Comparison of ENCODE assay signal across 9 mouse cellular contexts in genomic region chr8:126589507-126590023, GRCm38 (mm10). TPM values are rescaled to one million over a fixed set of nuclear protein-coding genes. Genes with fewer than 3 reads are reported as not detected.
DNase-seq lines count a peak whose midpoint lies in the region; ATAC-seq and TF ChIP-seq lines count a peak whose summit lies in the region.
"Had no signal": no experiment of that assay in that cellular context is flagged by ENCODE, and none has a peak within 500 bp of the region (broad histone marks: within the 10 kb centered on the region; RNA-seq: fewer than 3 reads in every experiment).

No protein-coding gene starts in this region.

- H3K4me3 ChIP-seq in lung, embryonic 14.5 days (ENCODE audit: low read depth, low read length) = peak overlapping the region; percentile 100
- peak overlapping the region; percentile 100 for H3K4me3 ChIP-seq in embryonic facial prominence, embryonic 13.5 days
- H3K4me3 ChIP-seq in intestine, embryonic 16.5 days (ENCODE audit: low read length) = peak overlapping the region; percentile 100
- peak overlapping the region; percentile 100 for H3K4me3 ChIP-seq in neural tube, embryonic 14.5 days (ENCODE audit: low read depth, low read length)

- H3K9ac ChIP-seq in lung, embryonic 14.5 days = peak overlapping the region; percentile 100
- H3K9ac ChIP-seq in embryonic facial prominence, embryonic 13.5 days = peak overlapping the region; percentile 80
- H3K9ac ChIP-seq in intestine, embryonic 16.5 days (ENCODE audit: low read depth, low read length) = peak overlapping the region; percentile 100
- peak overlapping the region; percentile 55 for H3K9ac ChIP-seq in neural tube, embryonic 14.5 days (replicated peaks; ENCODE audit: low read depth, low read length)

- H3K4me2 ChIP-seq in lung, embryonic 14.5 days = peak overlapping the region; percentile 99
- H3K4me2 ChIP-seq in embryonic facial prominence, embryonic 13.5 days = peak overlapping the region; percentile 84
- peak overlapping the region; percentile 81 for H3K4me2 ChIP-seq in intestine, embryonic 16.5 days (ENCODE audit: low read depth, low read length)
- peak overlapping the region; percentile 98 for H3K4me2 ChIP-seq in neural tube, embryonic 14.5 days (ENCODE audit: low read depth, low read length)

- peak overlapping the region; percentile 62 for H3K27ac ChIP-seq in lung, embryonic 14.5 days (ENCODE audit: low read depth)
- H3K27ac ChIP-seq in embryonic facial prominence, embryonic 13.5 days = peak overlapping the region; percentile 52
- H3K27ac ChIP-seq in intestine, embryonic 16.5 days (ENCODE audit: low read length) = peak overlapping the region; percentile 90
- H3K27ac ChIP-seq in neural tube, embryonic 14.5 days (ENCODE audit: low read depth, low read length) = no peak overlapping the region

- no peaks in the 10 kb centered on the region for H3K9me3 ChIP-seq in lung, embryonic 14.5 days (ENCODE audit: low read depth, low read length)
- no peaks in the 10 kb centered on the region for H3K9me3 ChIP-seq in embryonic facial prominence, embryonic 13.5 days
- no peaks in the 10 kb centered on the region for H3K9me3 ChIP-seq in intestine, embryonic 16.5 days (ENCODE audit: control insufficient read depth, low read length)
- no peaks in the 10 kb centered on the region for H3K9me3 ChIP-seq in neural tube, embryonic 14.5 days (ENCODE audit: control insufficient read depth, low read length)

- DNase-seq in lung, embryonic 14.5 days = peak; percentile 25
- DNase-seq in lung, postnatal 25 days (ENCODE audit: low spot score) = no peak
- DNase-seq in gastrocnemius, postnatal 36 days = no peak
- no peak for DNase-seq in cerebellum, adult 18-20 months
- DNase-seq in embryo, embryonic 11 days = no peak
- DNase-seq: left cerebral cortex, postnatal 4 days had no signal

- no peaks in the 10 kb centered on the region for H3K27me3 ChIP-seq in lung, embryonic 14.5 days (ENCODE audit: insufficient read depth, low read length)
- no peaks in the 10 kb centered on the region for H3K27me3 ChIP-seq in embryonic facial prominence, embryonic 13.5 days
- no peaks in the 10 kb centered on the region for H3K27me3 ChIP-seq in intestine, embryonic 16.5 days (replicated peaks; ENCODE audit: control insufficient read depth, insufficient read depth, low read length)
- H3K27me3 ChIP-seq in neural tube, embryonic 14.5 days (ENCODE audit: control insufficient read depth, insufficient read depth, low read length) = no peaks in the 10 kb centered on the region

- H3K4me1 ChIP-seq in lung, embryonic 14.5 days (ENCODE audit: insufficient read depth) = peaks cover 35% of the 10 kb centered on the region
- H3K4me1 ChIP-seq in embryonic facial prominence, embryonic 13.5 days = peaks cover 52% of the 10 kb centered on the region
- H3K4me1 ChIP-seq in intestine, embryonic 16.5 days (ENCODE audit: control insufficient read depth, insufficient read depth, low read length) = peaks cover 33% of the 10 kb centered on the region
- peaks cover 55% of the 10 kb centered on the region for H3K4me1 ChIP-seq in neural tube, embryonic 14.5 days (ENCODE audit: control insufficient read depth, insufficient read depth, low read length)

- TF ChIP-seq CTCF in lung, embryonic 14.5 days (IDR thresholded peaks at IDR 0.05; ENCODE audit: low read depth) = no peak

- intact Hi-C loops in gastrocnemius, postnatal 36 days (cut with DNase I) = loop anchor here (5.0 kb wide), 2 partner anchors 72 to 328 kb away; no protein-coding TSS in a partner anchor

- no peak for ATAC-seq in lung, embryonic 14.5 days (ENCODE audit: insufficient read depth)
- no peak for ATAC-seq in embryonic facial prominence, embryonic 13.5 days (ENCODE audit: insufficient number of reproducible peaks, insufficient read depth, low FRiP score, low TSS enrichment, low read depth)
- ATAC-seq in intestine, embryonic 16.5 days = no peak
- ATAC-seq in neural tube, embryonic 14.5 days (ENCODE audit: low read depth) = no peak

- 4% methylated on average over 1 of the region's 1 CpGs for WGBS in lung, embryonic 14.5 days
- WGBS in embryonic facial prominence, embryonic 13.5 days = 16% methylated on average over 1 of the region's 1 CpGs
- WGBS in intestine, embryonic 16.5 days = 0% methylated on average over 1 of the region's 1 CpGs
- 56% methylated on average over 1 of the region's 1 CpGs for WGBS in neural tube, embryonic 14.5 days

- H3K36me3 ChIP-seq in lung, embryonic 14.5 days (ENCODE audit: insufficient read depth) = peaks cover 71% of the 10 kb centered on the region
- peaks cover 45% of the 10 kb centered on the region for H3K36me3 ChIP-seq in embryonic facial prominence, embryonic 13.5 days
- H3K36me3 ChIP-seq in intestine, embryonic 16.5 days (ENCODE audit: control insufficient read depth, insufficient read depth, low read length) = peaks cover 4% of the 10 kb centered on the region
- H3K36me3 ChIP-seq in neural tube, embryonic 14.5 days (ENCODE audit: control insufficient read depth, insufficient read depth, low read length) = peaks cover 8% of the 10 kb centered on the region; the same call in 1 of the 2 replicates

RNA-seq across cellular contexts. Expression of gene Irf2bp2, which starts 4.2 kb away (rescaled TPM):
- polyA plus RNA-seq in lung, embryonic 14.5 days (2014; fragmentation: Nextera tagmentation; extraction: Ambion mirVana) = 8.9 and 9.3 TPM in 2 replicates
- polyA plus RNA-seq in embryonic facial prominence, embryonic 13.5 days (2015; fragmentation: Nextera tagmentation; extraction: Ambion mirVana) = 11.1 and 13.5 TPM in 2 replicates
- 11.5 and 11.9 TPM in 2 replicates for polyA plus RNA-seq in intestine, embryonic 16.5 days (2015; fragmentation: Nextera tagmentation; extraction: Ambion mirVana)
- polyA plus RNA-seq in neural tube, embryonic 14.5 days (2014; fragmentation: Nextera tagmentation; extraction: Ambion mirVana) = 8.5 and 8.8 TPM in 2 replicates
- 10 to 100 TPM; 26.5 to 30.1 TPM for total RNA-seq in gastrocnemius, postnatal 36 days (2021)
